Mouse (Mus musculus) MEL (cell line): Measurements from ENCODE around the gene Slc5a10. TPM values are rescaled to one million over a fixed set of nuclear protein-coding genes. Genes with fewer than 3 reads are reported as not detected.

Experiments
- DNase-seq: peaks from one replicate; pipeline ENCODE4 v3.0.0; 2011; ENCODE audit warnings: low read depth, low spot score
- H3K27ac ChIP-seq: 2 replicates; pipeline ENCODE4 v1.5.1; 2012; ENCODE audit warnings: low read depth, mild to moderate bottlenecking, control low read depth, low read length, moderate library complexity; ENCODE audit not compliant: control insufficient read depth
- H3K27me3 ChIP-seq, 2 experiments: fragments of 150-350 bp in 1 of 2; sonication (generic) in 1 of 2; 2 replicates each; pipeline ENCODE4 v1.6.1; 2012; ENCODE audit warnings: low read length in 2 of 2, mild to moderate bottlenecking in 2 of 2, improper control_type of control experiment in 1 of 2, moderate library complexity in 1 of 2; ENCODE audit not compliant: insufficient read depth in 2 of 2, control insufficient read depth in 1 of 2
- H3K36me3 ChIP-seq, 2 experiments: 2 replicates each; pipeline ENCODE4 v1.6.1; 2012 to 2014; ENCODE audit warnings: low read length in 2 of 2, improper control_type of control experiment in 1 of 2, inconsistent platforms in 1 of 2, mild to moderate bottlenecking in 1 of 2; ENCODE audit not compliant: insufficient read depth in 2 of 2, control insufficient read depth in 1 of 2
- H3K4me1 ChIP-seq, 2 experiments: fragments of 150-350 bp in 1 of 2; sonication (generic) in 1 of 2; 2 replicates each; pipeline ENCODE4 v1.6.1; 2012; ENCODE audit warnings: low read length in 2 of 2, improper control_type of control experiment in 1 of 2, mild to moderate bottlenecking in 1 of 2; ENCODE audit not compliant: insufficient read depth in 2 of 2, control insufficient read depth in 1 of 2
- H3K4me3 ChIP-seq, 2 experiments: fragments of 150-350 bp in 1 of 2; sonication (generic) in 1 of 2; 2 replicates each; pipeline ENCODE4 v1.5.1; 2012; ENCODE audit warnings: low read depth in 2 of 2, low read length in 2 of 2, mild to moderate bottlenecking in 2 of 2, moderate library complexity in 2 of 2, control low read depth in 1 of 2, improper control_type of control experiment in 1 of 2; ENCODE audit not compliant: control insufficient read depth in 1 of 2, insufficient read depth in 1 of 2
- H3K79me2 ChIP-seq: 2 replicates; pipeline ENCODE4 v1.6.1; 2012; ENCODE audit warnings: mild to moderate bottlenecking, low read length, moderate library complexity; ENCODE audit not compliant: control insufficient read depth, poor library complexity, insufficient read depth
- H3K9ac ChIP-seq: 2 replicates; pipeline ENCODE4 v1.6.1; 2012; ENCODE audit warnings: low read depth, mild to moderate bottlenecking, control low read depth, low read length, moderate library complexity; ENCODE audit not compliant: control insufficient read depth, poor library complexity, severe bottlenecking
- H3K9me3 ChIP-seq: fragments of 150-350 bp; sonication (generic); replicated peaks from 2 replicates; pipeline ENCODE4 v1.6.1; 2012; ENCODE audit warnings: mild to moderate bottlenecking, low read length, improper control_type of control experiment, moderate library complexity; ENCODE audit not compliant: insufficient read depth
- BHLHE40 ChIP-seq: IDR thresholded peaks from 2 replicates; pipeline ENCODE4 v1.6.1; 2012; ENCODE audit warnings: low read depth, mild to moderate bottlenecking, inconsistent platforms, low read length, improper control_type of control experiment, borderline replicate concordance
- CHD1 ChIP-seq: IDR thresholded peaks from 2 replicates; pipeline ENCODE4 v1.6.1; 2012; ENCODE audit warnings: low read depth, mild to moderate bottlenecking, inconsistent platforms, low read length, improper control_type of control experiment
- CHD2 ChIP-seq: IDR thresholded peaks from 2 replicates; pipeline ENCODE4 v1.6.1; 2011; ENCODE audit warnings: low read length, improper control_type of control experiment
- CTCF ChIP-seq, 3 experiments: IDR thresholded peaks in 2 of 3; conservative IDR thresholded peaks in 1 of 3; 2 replicates each; pipeline ENCODE4 v1.5.1; 2011 to 2012; ENCODE audit warnings: low read length in 3 of 3, low read depth in 2 of 3, mild to moderate bottlenecking in 2 of 3, improper control_type of control experiment in 1 of 3, inconsistent platforms in 1 of 3, mixed read lengths in 1 of 3, moderate library complexity in 1 of 3; ENCODE audit not compliant: control insufficient read depth in 1 of 3, insufficient read depth in 1 of 3, poor library complexity in 1 of 3, severe bottlenecking in 1 of 3
- E2F4 ChIP-seq: IDR thresholded peaks from 2 replicates; pipeline ENCODE4 v1.6.1; 2011; ENCODE audit warnings: low read depth, low read length, improper control_type of control experiment, borderline replicate concordance
- ETS1 ChIP-seq: IDR thresholded peaks from 2 replicates; pipeline ENCODE4 v1.6.1; 2012; ENCODE audit warnings: low read depth, mild to moderate bottlenecking, inconsistent platforms, low read length, improper control_type of control experiment, moderate library complexity
- GATA1 ChIP-seq: IDR thresholded peaks from 2 replicates; pipeline ENCODE4 v1.6.1; 2011; ENCODE audit warnings: low read depth, low read length, improper control_type of control experiment
- JUND ChIP-seq: IDR thresholded peaks from 2 replicates; pipeline ENCODE4 v1.6.1; 2011; ENCODE audit warnings: low read depth, mild to moderate bottlenecking, improper control_type of control experiment, low read length
- MAFK ChIP-seq: IDR thresholded peaks from 2 replicates; pipeline ENCODE4 v1.6.1; 2011; ENCODE audit warnings: low read depth, mild to moderate bottlenecking, low read length, improper control_type of control experiment, borderline replicate concordance
- MAX ChIP-seq: IDR thresholded peaks from 2 replicates; pipeline ENCODE4 v1.6.1; 2011; ENCODE audit warnings: low read length, improper control_type of control experiment
- MYB ChIP-seq: IDR thresholded peaks from 2 replicates; pipeline ENCODE4 v1.6.1; 2011; ENCODE audit warnings: mild to moderate bottlenecking, low read depth, low read length, improper control_type of control experiment
- MYC ChIP-seq: IDR thresholded peaks from 2 replicates; pipeline ENCODE4 v1.6.1; 2011; ENCODE audit warnings: low read depth, mild to moderate bottlenecking, low read length, improper control_type of control experiment, moderate library complexity
- RAD21 ChIP-seq: IDR thresholded peaks from 2 replicates; pipeline ENCODE4 v1.6.1; 2011; ENCODE audit warnings: mild to moderate bottlenecking, low read depth, low read length, improper control_type of control experiment
- RCOR1 ChIP-seq: IDR thresholded peaks from 2 replicates; pipeline ENCODE4 v1.6.1; 2012; ENCODE audit warnings: low read depth, mild to moderate bottlenecking, inconsistent platforms, low read length, improper control_type of control experiment
- SMC3 ChIP-seq: IDR thresholded peaks from 2 replicates; pipeline ENCODE4 v1.6.1; 2011; ENCODE audit warnings: low read depth, low read length, improper control_type of control experiment
- TBP ChIP-seq: IDR thresholded peaks from 2 replicates; pipeline ENCODE4 v1.8.0; 2011; ENCODE audit warnings: low read depth, low read length, improper control_type of control experiment
- UBTF ChIP-seq: IDR thresholded peaks from 2 replicates; pipeline ENCODE4 v1.6.1; 2012; ENCODE audit warnings: low read depth, mild to moderate bottlenecking, inconsistent platforms, low read length, improper control_type of control experiment, moderate library complexity, borderline replicate concordance; ENCODE audit not compliant: insufficient read depth
- ZC3H11A ChIP-seq: IDR thresholded peaks from 2 replicates; pipeline ENCODE4 v1.6.1; 2012; ENCODE audit warnings: low read depth, mild to moderate bottlenecking, inconsistent platforms, low read length, improper control_type of control experiment
- ZMIZ1 ChIP-seq: IDR thresholded peaks from 2 replicates; pipeline ENCODE4 v1.6.1; 2012; ENCODE audit warnings: low read depth, mild to moderate bottlenecking, inconsistent platforms, low read length, improper control_type of control experiment, moderate library complexity
- ZNF384 ChIP-seq: IDR thresholded peaks from 2 replicates; pipeline ENCODE4 v1.6.1; 2012; ENCODE audit warnings: low read depth, mild to moderate bottlenecking, inconsistent platforms, low read length, improper control_type of control experiment
- polyA plus RNA-seq, 2 experiments: library from polyadenylated mRNA; stranded (reverse) in 1 of 2; unstranded in 1 of 2; fragments of >175 nt in 1 of 2; fragments of >200 nt in 1 of 2; gene quantifications; 2 replicates each; pipeline versions ENCODE4 v1.2.1 to v1.2.4; 2012; ENCODE audit warnings: low replicate concordance in 2 of 2, low read depth in 1 of 2; ENCODE audit not compliant: insufficient read length in 2 of 2, insufficient read depth in 1 of 2, missing spikeins in 1 of 2
- total RNA-seq: library from RNA; depleted of rRNA; stranded (reverse); fragments of 300-350 nt; gene quantifications from 2 replicates; pipeline ENCODE4 v1.2.3, GENCODE M21; 2012

Slc5a10 gene
- total and polyA plus RNA-seq, 3 experiments: 0.08 TPM; not detected in 2

DNA sequence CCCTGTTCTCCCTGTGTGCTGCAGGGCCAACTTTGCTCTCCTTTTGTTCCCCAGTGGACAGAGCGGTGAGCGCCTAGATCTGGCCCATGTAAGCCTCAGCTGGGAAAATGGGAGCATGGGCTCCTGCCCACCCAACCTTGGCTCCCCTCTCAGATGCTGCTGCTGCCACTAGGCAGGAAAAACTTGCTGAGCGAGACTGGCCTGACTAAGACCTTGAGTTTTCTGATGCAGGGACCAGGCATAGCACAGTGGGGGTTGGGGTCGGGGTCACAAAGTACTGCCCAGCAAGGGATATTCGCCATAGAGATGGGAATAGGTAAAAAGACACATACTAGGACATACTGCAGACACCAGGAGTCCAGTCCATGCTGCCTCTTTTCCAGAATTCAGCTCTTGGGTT is 53.4 kb downstream of the Slc5a10 start:
- no peak for DNase-seq
- Histone ChIP-seq H3K4me3 (no peak overlapping the region), H3K27ac (no peak overlapping the region), H3K79me2 (no peaks in the 10 kb centered on the region), H3K9ac (no peak overlapping the region), H3K4me1 (no peaks in the 10 kb centered on the region)
- no peak for TF ChIP-seq UBTF
- TF ChIP-seq ZMIZ1: no peak
- TF ChIP-seq E2F4: no peak
- no peak for TF ChIP-seq MYC
- no peak for TF ChIP-seq ZNF384
- TF ChIP-seq CHD1: no peak
- TF ChIP-seq BHLHE40: no peak
- TF ChIP-seq JUND: no peak
- no peak for TF ChIP-seq GATA1
- no peak for TF ChIP-seq ETS1
- TF ChIP-seq, all 39 proteins: peak for 0
- no peaks in the 10 kb centered on the region for H3K9me3 ChIP-seq
- H3K27me3 ChIP-seq: no peaks in the 10 kb centered on the region
- no peaks in the 10 kb centered on the region for H3K36me3 ChIP-seq

DNA sequence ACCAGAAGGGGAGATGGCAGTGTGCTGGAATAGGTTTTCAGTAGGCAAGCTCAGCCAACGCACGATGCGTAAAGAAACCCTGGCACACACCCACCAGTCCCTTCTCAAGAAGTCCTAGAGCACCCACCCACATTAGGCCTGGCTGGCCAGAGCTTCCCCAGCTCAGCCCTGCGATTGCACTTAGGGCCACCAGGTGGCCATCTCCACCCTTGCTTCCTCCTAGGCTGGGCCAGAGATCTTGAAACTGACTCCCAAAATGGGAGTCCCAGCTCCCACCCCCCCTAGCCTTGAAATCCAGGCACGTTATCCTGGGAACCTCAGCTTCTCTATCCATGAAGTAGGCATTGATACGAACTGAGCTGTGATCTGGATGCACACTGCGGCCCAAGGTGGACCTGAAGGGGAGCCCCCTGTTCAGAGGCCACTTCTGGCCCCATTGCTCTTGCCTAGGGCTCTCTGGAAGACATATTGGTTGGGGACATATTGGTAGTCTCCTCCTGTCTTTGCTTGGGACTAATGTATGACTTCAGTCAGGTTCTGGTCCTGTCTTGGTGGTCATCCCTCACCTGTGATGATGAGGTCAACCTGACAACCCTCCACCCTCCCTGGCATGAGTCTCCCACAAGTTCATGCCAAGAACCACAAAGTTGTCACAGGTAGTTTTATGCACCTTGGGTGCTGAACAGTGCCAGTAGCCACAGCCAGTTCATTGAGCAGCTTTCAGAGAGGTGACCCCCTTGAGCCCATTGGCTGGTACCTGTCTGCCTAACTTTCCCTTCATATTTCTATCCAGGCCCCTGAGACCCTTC is 54.4 kb downstream of the Slc5a10 start:
- H3K79me2 ChIP-seq: no peaks in the 10 kb centered on the region
- H3K36me3 ChIP-seq: no peaks in the 10 kb centered on the region
- TF ChIP-seq RAD21 (peak; percentile 75), SMC3 (peak; percentile 95), ZNF384 (no peak), TBP (no peak), ZC3H11A (peak; percentile 79), CHD2 (no peak), MYB (no peak), RCOR1 (no peak), MAFK (no peak), CTCF (IDR thresholded peaks at IDR 0.05 in 2 of 3, conservative IDR thresholded peaks at IDR 0.05 in 1 of 3; ENCODE audit: control insufficient read depth in 1 of 3, insufficient read depth in 1 of 3, low read depth in 2 of 3, low read length in 3 of 3, poor library complexity in 1 of 3, severe bottlenecking in 1 of 3) (peak; percentile 84 to 91 (median 86)), MAX (no peak)
- TF ChIP-seq, all 39 proteins: peak for 4
- no peaks in the 10 kb centered on the region for H3K4me1 ChIP-seq
- H3K9me3 ChIP-seq: no peaks in the 10 kb centered on the region
- DNase-seq: peak; percentile 74
- H3K9ac ChIP-seq: no peak overlapping the region
- H3K4me3 ChIP-seq: no peak overlapping the region
- H3K27ac ChIP-seq: no peak overlapping the region
- no peaks in the 10 kb centered on the region for H3K27me3 ChIP-seq
